22 mouse cellular contexts compared by ENCODE assay signal in genomic region chr11:63880296-63880695, GRCm38 (mm10).
"Had no signal": no experiment of that assay in that cellular context is flagged by ENCODE, and none has a peak within 500 bp of the region (broad histone marks: within the 10 kb centered on the region; RNA-seq: fewer than 3 reads in every experiment).

No protein-coding gene starts in this region.

- H3K4me2 ChIP-seq: heart, embryonic 11.5 days; heart, embryonic 13.5 days; heart, embryonic 15.5 days; hindbrain, embryonic 13.5 days; hindbrain, embryonic 15.5 days; limb, embryonic 13.5 days had no signal

- H3K4me1 ChIP-seq: heart, embryonic 15.5 days; hindbrain, embryonic 15.5 days had no signal

- H3K9ac ChIP-seq: forebrain, postnatal 0 days; heart, embryonic 13.5 days; heart, embryonic 15.5 days; hindbrain, embryonic 13.5 days; hindbrain, embryonic 15.5 days; limb, embryonic 13.5 days had no signal

- H3K4me3 ChIP-seq: heart, adult 2 months; heart, embryonic 13.5 days; heart, embryonic 15.5 days; hindbrain, embryonic 13.5 days; hindbrain, embryonic 15.5 days; layer of hippocampus, adult 2 months; limb, embryonic 13.5 days had no signal

- H3K9me3 ChIP-seq: heart, embryonic 13.5 days; heart, embryonic 15.5 days; hindbrain, embryonic 13.5 days; hindbrain, embryonic 15.5 days; limb, embryonic 13.5 days had no signal

- H3K27me3 ChIP-seq: heart, embryonic 13.5 days; heart, embryonic 15.5 days; hindbrain, embryonic 15.5 days had no signal

- ATAC-seq: forebrain, postnatal 0 days; hindbrain, postnatal 0 days; intestine, embryonic 16.5 days had no signal

- H3K36me3 ChIP-seq: heart, embryonic 13.5 days; heart, embryonic 15.5 days; hindbrain, embryonic 13.5 days; hindbrain, embryonic 15.5 days; limb, embryonic 13.5 days had no signal

- H3K27ac ChIP-seq: heart, adult 2 months; heart, embryonic 13.5 days; heart, embryonic 15.5 days; hindbrain, embryonic 13.5 days; hindbrain, embryonic 15.5 days; hindbrain, postnatal 0 days; layer of hippocampus, adult 2 months; limb, embryonic 13.5 days had no signal

- DNase-seq: forebrain, postnatal 0 days; gastrocnemius, postnatal 14 days; gastrocnemius, postnatal 36 days; heart, adult 11 months; heart, adult 2 months; heart, postnatal 14 days; heart, postnatal 36 days; kidney, adult 11 months; kidney, adult 8-10 months; kidney, postnatal 10 days; kidney, postnatal 25 days; kidney, postnatal 4 days; left cerebral cortex, postnatal 4 days had no signal
